Mouse (Mus musculus): Measurements from ENCODE around the gene Spred2. TPM values are rescaled to one million over a fixed set of nuclear protein-coding genes. Genes with fewer than 3 reads are reported as not detected.

Spred2 gene
- polyA plus RNA-seq, 1 experiment from 2014 or later: 7.0 TPM

DNA sequence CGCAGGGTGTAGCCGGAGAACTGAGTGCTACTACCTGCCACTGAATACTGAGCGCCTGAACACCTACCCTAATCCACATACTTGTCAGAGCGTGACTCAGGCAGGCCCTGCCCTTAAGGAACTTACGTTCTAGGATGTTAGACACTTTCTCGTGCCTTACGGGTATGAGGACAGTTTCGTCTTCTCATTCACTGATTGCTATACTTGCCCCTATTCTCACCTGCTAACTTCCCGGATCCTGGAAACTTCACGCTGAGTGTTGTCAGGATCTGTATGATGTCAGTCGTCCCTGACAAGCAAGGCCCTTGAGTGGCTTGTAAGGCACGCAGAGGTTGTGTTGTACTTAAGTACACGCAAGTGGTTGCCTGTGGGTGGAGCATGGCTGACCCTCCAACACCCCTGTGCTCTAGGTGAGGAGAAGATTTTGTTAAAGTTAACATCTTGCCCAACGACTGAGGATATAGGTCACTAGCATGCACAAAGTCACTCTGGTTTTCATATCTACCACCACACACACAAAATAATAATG is 8.9 kb downstream of the Spred2 start:
- Histone ChIP-seq H3K27me3 (ENCODE audit: insufficient read depth, low read length) (no peaks in the 10 kb centered on the region), H3K9me3 (ENCODE audit: low read depth, low read length) (no peaks in the 10 kb centered on the region), H3K27ac (ENCODE audit: low read depth) (no peak overlapping the region), H3K4me2 (no peak overlapping the region), H3K4me1 (ENCODE audit: insufficient read depth) (no peaks in the 10 kb centered on the region), H3K9ac (no peak overlapping the region), H3K36me3 (ENCODE audit: insufficient read depth) (no peaks in the 10 kb centered on the region; the same call in 1 of the 2 replicates), H3K4me3 (ENCODE audit: low read depth, low read length) (no peak overlapping the region)
- DNase-seq: no peak
- no peak for TF ChIP-seq CTCF (IDR thresholded peaks at IDR 0.05; ENCODE audit: low read depth)
- no peak for ATAC-seq (ENCODE audit: insufficient read depth)
- WGBS: 82% methylated on average over 14 of the region's 14 CpGs

- WGBS: 29% methylated on average over 7 of the region's 7 CpGs
- Histone ChIP-seq H3K9me3 (ENCODE audit: low read depth, low read length) (no peaks in the 10 kb centered on the region), H3K4me1 (ENCODE audit: insufficient read depth) (no peaks in the 10 kb centered on the region), H3K9ac (no peak overlapping the region), H3K27me3 (ENCODE audit: insufficient read depth, low read length) (no peaks in the 10 kb centered on the region), H3K4me3 (ENCODE audit: low read depth, low read length) (no peak overlapping the region), H3K36me3 (ENCODE audit: insufficient read depth) (no peaks in the 10 kb centered on the region; the same call in 1 of the 2 replicates), H3K4me2 (no peak overlapping the region), H3K27ac (ENCODE audit: low read depth) (no peak overlapping the region)
- DNase-seq: peak; percentile 51
- ATAC-seq (ENCODE audit: insufficient read depth): no peak
- TF ChIP-seq CTCF (IDR thresholded peaks at IDR 0.05; ENCODE audit: low read depth): no peak
Measured at GRCm38 (mm10) chr11:19935524-19936354, 11.6 kb downstream of the Spred2 start.

GRCm38 (mm10) chr11:19938456-19939004 is 14.4 kb downstream of the Spred2 start:
- no peak overlapping the region for H3K9ac ChIP-seq
- no peaks in the 10 kb centered on the region for H3K9me3 ChIP-seq (ENCODE audit: low read depth, low read length)
- H3K27me3 ChIP-seq (ENCODE audit: insufficient read depth, low read length): no peaks in the 10 kb centered on the region
- H3K27ac ChIP-seq (ENCODE audit: low read depth): no peak overlapping the region
- no peak for ATAC-seq (ENCODE audit: insufficient read depth)
- no peak overlapping the region for H3K4me3 ChIP-seq (ENCODE audit: low read depth, low read length)
- WGBS: 93% methylated on average over 10 of the region's 10 CpGs
- H3K36me3 ChIP-seq (ENCODE audit: insufficient read depth): no peaks in the 10 kb centered on the region; the same call in 1 of the 2 replicates
- no peaks in the 10 kb centered on the region for H3K4me1 ChIP-seq (ENCODE audit: insufficient read depth)
- DNase-seq: no peak
- no peak overlapping the region for H3K4me2 ChIP-seq
- no peak for TF ChIP-seq CTCF (IDR thresholded peaks at IDR 0.05; ENCODE audit: low read depth)

- no peak overlapping the region for H3K4me2 ChIP-seq
- WGBS: 64% methylated on average over 5 of the region's 5 CpGs
- no peak overlapping the region for H3K4me3 ChIP-seq (ENCODE audit: low read depth, low read length)
- H3K9me3 ChIP-seq (ENCODE audit: low read depth, low read length): no peaks in the 10 kb centered on the region
- no peaks in the 10 kb centered on the region for H3K36me3 ChIP-seq (ENCODE audit: insufficient read depth)
- H3K27me3 ChIP-seq (ENCODE audit: insufficient read depth, low read length): no peaks in the 10 kb centered on the region
- DNase-seq: no peak
- H3K27ac ChIP-seq (ENCODE audit: low read depth): no peak overlapping the region
- no peak for ATAC-seq (ENCODE audit: insufficient read depth)
- no peaks in the 10 kb centered on the region for H3K4me1 ChIP-seq (ENCODE audit: insufficient read depth)
- no peak overlapping the region for H3K9ac ChIP-seq
- TF ChIP-seq CTCF (IDR thresholded peaks at IDR 0.05; ENCODE audit: low read depth): no peak
Measured at GRCm38 (mm10) chr11:19939305-19939730, 15.1 kb downstream of the Spred2 start.

DNA sequence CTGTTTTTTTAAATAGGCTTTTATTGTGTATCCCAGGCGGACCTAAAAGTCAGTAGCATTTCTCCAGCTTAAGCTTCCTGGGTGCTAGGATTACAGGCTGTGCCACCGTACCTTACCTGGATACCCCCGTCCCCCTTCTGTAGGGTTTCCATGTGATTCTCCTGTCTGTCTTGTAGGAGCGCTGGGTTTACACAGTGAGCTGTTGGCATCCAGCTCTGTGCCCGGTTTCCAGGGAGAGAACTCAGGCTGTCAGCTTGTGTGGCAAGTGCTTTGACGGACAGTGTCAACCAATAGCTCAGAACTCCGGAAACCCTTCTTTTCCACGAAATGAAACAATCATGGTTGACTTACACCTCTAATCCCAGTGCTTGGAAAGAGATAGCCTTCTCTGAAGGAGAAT is 15.7 kb downstream of the Spred2 start:
- Histone ChIP-seq H3K4me2 (no peak overlapping the region), H3K4me3 (ENCODE audit: low read depth, low read length) (no peak overlapping the region), H3K4me1 (ENCODE audit: insufficient read depth) (no peaks in the 10 kb centered on the region), H3K9me3 (ENCODE audit: low read depth, low read length) (no peaks in the 10 kb centered on the region), H3K9ac (no peak overlapping the region), H3K36me3 (ENCODE audit: insufficient read depth) (no peaks in the 10 kb centered on the region), H3K27ac (ENCODE audit: low read depth) (no peak overlapping the region), H3K27me3 (ENCODE audit: insufficient read depth, low read length) (no peaks in the 10 kb centered on the region)
- TF ChIP-seq CTCF (IDR thresholded peaks at IDR 0.05; ENCODE audit: low read depth): no peak
- DNase-seq: no peak
- WGBS: 91% methylated on average over 8 of the region's 8 CpGs
- no peak for ATAC-seq (ENCODE audit: insufficient read depth)

DNA sequence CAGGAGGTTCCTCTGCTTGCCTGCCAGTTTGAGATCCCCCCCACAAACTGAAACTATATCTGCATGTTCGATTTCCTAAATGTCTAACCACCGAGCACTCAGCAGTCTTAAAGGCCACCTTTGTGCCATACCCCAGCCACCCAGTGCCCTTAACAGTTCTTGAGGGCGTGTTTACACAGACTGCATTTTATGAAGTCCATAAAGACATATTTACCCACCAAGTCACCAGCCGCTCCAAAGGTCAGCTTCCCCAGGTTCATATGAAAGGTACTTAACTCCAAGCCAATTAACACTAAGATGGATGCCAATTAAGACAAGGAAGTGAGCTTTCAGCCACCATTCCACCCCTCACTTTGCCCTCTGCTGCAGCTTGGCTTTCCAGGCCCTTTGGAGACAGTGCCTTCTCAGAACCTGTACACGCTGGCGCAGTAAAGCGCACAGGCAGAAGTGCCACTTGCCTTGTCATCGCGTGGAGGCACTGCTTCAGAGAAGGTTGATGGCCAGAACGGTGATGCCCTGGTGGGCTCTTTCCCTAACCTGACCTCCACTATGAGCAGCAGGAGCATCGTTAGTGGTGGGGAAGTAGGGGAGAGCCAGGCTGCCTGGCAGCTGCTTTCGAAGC is 17.1 kb downstream of the Spred2 start:
- Histone ChIP-seq H3K4me3 (ENCODE audit: low read depth, low read length) (no peak overlapping the region), H3K4me1 (ENCODE audit: insufficient read depth) (no peaks in the 10 kb centered on the region), H3K9me3 (ENCODE audit: low read depth, low read length) (no peaks in the 10 kb centered on the region), H3K27me3 (ENCODE audit: insufficient read depth, low read length) (no peaks in the 10 kb centered on the region), H3K36me3 (ENCODE audit: insufficient read depth) (no peaks in the 10 kb centered on the region), H3K4me2 (no peak overlapping the region), H3K27ac (ENCODE audit: low read depth) (no peak overlapping the region), H3K9ac (no peak overlapping the region)
- 75% methylated on average over 12 of the region's 12 CpGs for WGBS
- DNase-seq: no peak
- no peak for ATAC-seq (ENCODE audit: insufficient read depth)
- no peak for TF ChIP-seq CTCF (IDR thresholded peaks at IDR 0.05; ENCODE audit: low read depth)

DNA sequence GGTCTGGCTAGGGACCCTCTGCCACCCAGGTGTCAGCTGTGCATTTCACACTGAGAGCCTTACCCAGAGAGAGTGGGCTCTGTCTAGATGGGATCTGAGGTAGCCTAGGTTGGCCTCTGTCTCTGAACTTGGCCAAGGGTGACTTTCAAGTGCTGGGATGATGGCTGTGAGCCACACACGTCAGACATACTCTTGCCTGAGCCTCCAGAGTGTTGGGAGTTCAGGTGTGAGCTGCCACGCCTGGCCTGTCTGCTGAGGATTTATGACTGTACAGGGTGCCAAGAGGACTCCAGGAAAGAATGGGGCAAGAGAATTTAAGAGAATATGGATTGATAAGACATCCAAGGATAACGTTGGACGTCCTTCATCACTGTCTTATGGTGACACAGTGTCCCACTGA is 17.8 kb downstream of the Spred2 start:
- Histone ChIP-seq H3K9me3 (ENCODE audit: low read depth, low read length) (no peaks in the 10 kb centered on the region), H3K4me1 (ENCODE audit: insufficient read depth) (no peaks in the 10 kb centered on the region), H3K27ac (ENCODE audit: low read depth) (no peak overlapping the region), H3K36me3 (ENCODE audit: insufficient read depth) (no peaks in the 10 kb centered on the region), H3K4me3 (ENCODE audit: low read depth, low read length) (no peak overlapping the region), H3K9ac (no peak overlapping the region), H3K4me2 (no peak overlapping the region), H3K27me3 (ENCODE audit: insufficient read depth, low read length) (no peaks in the 10 kb centered on the region)
- 78% methylated on average over 4 of the region's 4 CpGs for WGBS
- no peak for DNase-seq
- no peak for ATAC-seq (ENCODE audit: insufficient read depth)
- no peak for TF ChIP-seq CTCF (IDR thresholded peaks at IDR 0.05; ENCODE audit: low read depth)
